Mouse (Mus musculus) cerebellum, postnatal 36 days (tissue): ENCODE results near the gene Clec10a.

Experiments
- DNase-seq, 2 experiments: peaks; one replicate each; pipeline ENCODE4 v3.0.0; 2021 to 2022; ENCODE audit warnings: mixed read lengths in 2 of 2

Gene Clec10a

GRCm38 (mm10) chr11:70218741-70219470 lies 62.9 kb downstream of the Clec10a start:
- no peak for DNase-seq

GRCm38 (mm10) chr11:70219873-70220272 lies 63.9 kb downstream of the Clec10a start:
- DNase-seq: no peak

- peak; percentile 52 to 62 for DNase-seq
These were observed 64.3 kb downstream of the Clec10a start for GRCm38 (mm10) chr11:70220323-70220722.
